Mouse (Mus musculus): Measurements from ENCODE around the gene Tfcp2. TPM values are rescaled to one million over a fixed set of nuclear protein-coding genes. Genes with fewer than 3 reads are reported as not detected.
"Not testable (repeated sequence)": the region's sequence is repeated elsewhere in the genome, so short reads cannot be mapped to it uniquely, and the experiment has no call there.

Tfcp2 gene
- total RNA-seq, 2 experiments from 2014 or later, result 18.5 to 21.7 TPM

DNA sequence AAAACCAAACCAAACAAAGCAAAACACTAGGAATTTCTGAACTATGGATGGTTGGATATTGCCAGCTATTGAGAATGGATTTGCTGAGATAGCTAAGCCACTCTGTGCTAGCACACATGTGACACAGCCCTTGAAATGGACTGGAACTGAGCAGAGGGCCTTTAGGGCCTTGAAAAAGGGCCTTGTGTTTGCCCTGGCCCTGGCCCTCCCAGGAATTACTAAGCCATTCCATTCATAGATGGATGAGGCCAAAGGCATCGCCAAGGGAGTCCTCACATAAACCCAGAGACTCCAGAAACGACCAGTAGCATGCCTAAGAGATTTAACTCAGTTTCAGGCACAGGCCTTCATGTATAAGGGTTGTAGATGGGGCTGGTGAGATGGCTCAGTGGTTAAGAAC is 14.7 kb upstream of the Tfcp2 start:
- ATAC-seq (replicated peaks; ENCODE audit: low FRiP score, low TSS enrichment, poor library complexity, severe bottlenecking), result no peak

DNA sequence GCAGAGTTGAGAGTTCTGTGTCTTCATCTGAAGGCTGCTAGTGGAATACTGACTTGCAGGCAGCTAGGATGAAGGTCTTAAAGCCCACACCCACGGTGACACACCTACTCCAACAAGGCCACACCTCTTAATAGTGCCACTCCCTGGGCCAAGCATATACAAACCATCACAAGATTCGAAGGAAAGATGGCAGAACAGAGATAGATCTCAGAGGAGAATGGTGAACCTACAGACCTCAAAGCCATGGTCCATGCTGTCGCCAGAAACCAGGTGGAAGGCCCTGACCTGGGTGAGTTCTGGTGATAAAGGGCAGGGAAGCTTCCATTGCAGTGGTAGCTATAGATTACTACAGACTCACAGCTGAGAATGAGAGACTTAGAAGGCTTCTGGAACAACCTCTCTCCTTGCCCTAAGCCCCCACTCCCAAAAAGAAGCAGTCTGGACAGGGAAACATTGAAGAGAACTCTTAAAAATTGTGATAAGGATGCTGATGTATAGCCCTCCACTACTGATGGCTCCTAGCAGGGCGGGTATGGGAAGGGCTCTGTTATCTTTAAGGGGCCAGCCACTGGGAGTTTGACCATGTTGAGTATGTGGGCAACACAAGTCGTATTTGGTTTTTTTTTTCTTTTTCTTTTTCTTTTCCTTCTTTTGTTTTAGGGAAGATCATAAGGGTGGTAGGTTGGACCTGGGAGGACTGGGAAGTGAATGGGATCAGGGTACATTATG is 6.1 kb upstream of the Tfcp2 start:
- ATAC-seq (replicated peaks; ENCODE audit: low FRiP score, low TSS enrichment, poor library complexity, severe bottlenecking), result peak; percentile 67

DNA sequence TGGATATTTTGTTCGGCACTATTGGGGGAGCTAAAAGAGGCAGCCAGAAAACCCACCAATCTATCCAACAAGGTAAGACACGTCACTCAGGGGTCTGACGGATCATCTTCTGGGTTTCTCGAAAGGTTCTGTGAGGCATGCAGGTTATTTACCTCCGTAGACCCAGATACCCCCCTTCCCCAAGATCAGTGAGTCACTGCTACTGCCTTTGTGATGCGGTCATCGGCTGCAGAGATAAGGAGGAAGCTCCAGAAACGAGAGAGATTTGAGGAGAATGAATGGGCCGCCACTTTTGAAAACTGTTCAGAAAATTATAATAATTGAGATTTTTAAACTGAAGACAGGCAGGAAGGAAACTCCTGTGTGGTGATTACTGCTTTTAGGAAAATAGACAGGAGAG is 4.6 kb upstream of the Tfcp2 start:
- ATAC-seq (replicated peaks; ENCODE audit: low FRiP score, low TSS enrichment, poor library complexity, severe bottlenecking), result no peak

DNA sequence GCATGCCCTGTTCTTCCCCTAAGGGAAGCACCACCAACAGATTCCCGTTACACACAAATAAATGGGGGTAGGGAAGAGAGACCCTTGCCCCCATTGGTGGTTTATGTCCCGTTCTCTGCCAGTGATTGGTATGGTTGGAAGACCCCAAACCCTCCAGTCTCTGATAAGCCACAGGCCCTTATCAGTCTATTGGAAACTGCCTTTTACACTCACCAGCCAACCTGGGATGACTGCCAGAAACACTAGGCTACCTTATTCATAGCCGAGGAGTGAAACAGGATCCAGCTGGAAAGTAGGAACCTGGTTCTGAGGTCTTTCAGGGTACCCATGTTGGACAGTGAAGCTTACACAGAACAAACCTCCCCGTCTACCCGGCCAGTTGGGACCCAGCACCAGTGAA is 4.2 kb upstream of the Tfcp2 start:
- ATAC-seq (replicated peaks; ENCODE audit: low FRiP score, low TSS enrichment, poor library complexity, severe bottlenecking), result no peak

DNA sequence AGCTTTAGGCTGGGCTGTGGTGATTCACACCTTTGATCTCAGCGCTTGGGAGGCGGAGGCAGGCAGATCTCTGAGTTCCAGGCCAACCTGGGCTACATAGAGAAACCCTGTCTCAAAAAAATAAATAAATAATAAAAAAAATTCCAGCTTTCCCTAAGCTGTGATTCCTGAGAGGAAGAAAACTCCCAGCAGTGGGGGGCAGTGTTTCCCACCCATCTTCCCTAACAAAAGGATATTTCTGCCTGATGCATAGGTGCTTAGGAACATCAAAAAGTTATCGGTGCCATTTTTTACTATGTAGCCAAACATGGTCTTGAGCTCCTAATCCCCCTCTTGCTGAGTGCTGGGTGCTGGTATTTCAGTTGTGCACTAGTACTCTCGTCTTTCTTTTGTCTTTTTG is 1.5 kb downstream of the Tfcp2 start:
- no peak for ATAC-seq (replicated peaks; ENCODE audit: low FRiP score, low TSS enrichment, poor library complexity, severe bottlenecking)

DNA sequence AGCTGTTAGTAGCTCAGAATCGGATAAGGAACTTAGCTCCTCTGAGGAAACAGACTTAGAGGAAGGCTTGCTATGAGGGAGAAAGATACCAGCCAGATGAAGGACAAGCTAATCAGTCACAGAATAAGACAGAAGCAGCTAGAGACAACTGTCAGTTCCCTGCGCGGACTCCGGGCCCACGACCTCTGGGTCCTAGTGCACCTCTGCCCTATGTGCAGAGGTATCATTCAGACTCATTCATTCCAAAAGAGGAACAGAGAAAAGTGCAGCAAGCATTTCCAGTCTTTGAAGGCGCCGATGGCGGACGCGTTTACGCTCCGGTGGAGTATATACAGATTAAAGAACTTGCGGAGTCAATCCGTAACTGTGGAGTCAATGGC is 8.2 kb downstream of the Tfcp2 start:
- not testable (repeated sequence) for ATAC-seq (replicated peaks; ENCODE audit: low FRiP score, low TSS enrichment, poor library complexity, severe bottlenecking)

DNA sequence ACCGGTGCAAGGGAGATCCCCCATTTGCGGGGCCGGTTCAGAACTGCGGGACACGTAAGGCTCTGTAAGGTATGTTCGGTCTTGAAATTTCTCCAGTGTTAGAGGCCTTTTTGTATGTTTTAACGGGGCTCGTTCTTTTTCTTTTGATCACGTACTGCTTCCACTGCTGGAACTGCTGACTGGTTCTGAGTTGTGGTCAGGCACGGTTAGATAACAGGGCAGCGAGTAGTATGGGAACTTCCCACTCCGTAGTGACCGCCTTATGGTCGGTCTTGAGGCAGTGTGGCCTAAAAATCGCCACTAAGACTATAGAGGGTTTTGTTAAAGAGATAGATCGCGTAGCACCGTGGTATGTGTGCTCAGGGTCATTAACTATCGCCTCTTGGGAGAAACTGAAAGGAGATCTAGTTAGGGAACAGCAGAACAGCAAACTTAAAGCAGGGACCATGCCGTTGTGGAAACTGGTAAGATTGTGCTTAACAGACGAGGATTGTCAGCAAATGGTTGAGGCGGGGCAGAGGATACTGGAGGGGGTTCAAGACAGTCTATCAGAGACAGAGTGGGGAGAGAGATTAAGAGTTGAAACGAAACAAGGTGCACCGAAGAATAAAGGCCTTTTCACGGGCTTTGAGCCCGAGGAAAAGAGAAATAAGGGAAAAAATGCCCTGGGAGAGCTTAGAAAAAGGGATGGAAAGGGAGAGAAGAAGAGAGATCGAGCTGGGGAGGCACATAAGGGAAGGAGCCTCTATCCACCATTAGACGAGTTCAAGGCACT is 8.7 kb downstream of the Tfcp2 start:
- ATAC-seq (replicated peaks; ENCODE audit: low FRiP score, low TSS enrichment, poor library complexity, severe bottlenecking), result not testable (repeated sequence)

DNA sequence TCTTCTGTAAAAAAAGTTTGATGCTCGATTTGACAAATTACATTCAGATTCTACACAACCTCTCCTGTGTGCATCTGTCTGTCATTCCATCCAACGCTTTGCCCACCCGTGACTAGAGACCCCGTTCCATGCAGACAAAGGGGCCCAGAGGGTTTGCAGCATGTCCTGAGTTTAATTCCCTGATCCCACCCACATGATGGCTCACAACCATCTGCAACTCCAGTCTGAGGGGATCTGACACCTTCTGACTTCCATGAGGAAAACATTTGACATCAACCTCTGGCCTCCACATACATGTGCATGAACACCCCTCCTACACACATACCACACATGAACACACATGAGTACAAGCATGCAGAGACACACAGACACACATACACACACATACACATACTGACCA is 10.4 kb downstream of the Tfcp2 start:
- no peak for ATAC-seq (replicated peaks; ENCODE audit: low FRiP score, low TSS enrichment, poor library complexity, severe bottlenecking)

DNA sequence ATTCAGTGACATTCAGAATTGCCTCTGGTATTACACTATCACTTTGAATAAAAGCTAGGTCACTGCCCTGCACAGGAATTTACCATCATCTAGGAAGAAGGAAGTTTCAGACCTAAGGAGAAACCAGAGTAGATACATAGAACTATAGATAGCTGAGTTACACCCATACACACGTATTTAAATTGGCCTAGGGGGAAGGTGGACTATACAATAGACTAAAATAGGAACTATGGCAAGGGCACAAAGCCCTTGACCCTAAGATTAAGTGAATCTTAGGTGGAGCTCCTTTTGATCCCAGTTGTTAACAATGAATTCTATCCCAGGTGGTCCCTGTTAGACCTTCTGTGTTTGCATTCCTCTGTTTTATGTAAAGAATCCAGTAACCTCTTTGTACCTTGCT is 10.8 kb downstream of the Tfcp2 start:
- not testable (repeated sequence) for ATAC-seq (replicated peaks; ENCODE audit: low FRiP score, low TSS enrichment, poor library complexity, severe bottlenecking)

DNA sequence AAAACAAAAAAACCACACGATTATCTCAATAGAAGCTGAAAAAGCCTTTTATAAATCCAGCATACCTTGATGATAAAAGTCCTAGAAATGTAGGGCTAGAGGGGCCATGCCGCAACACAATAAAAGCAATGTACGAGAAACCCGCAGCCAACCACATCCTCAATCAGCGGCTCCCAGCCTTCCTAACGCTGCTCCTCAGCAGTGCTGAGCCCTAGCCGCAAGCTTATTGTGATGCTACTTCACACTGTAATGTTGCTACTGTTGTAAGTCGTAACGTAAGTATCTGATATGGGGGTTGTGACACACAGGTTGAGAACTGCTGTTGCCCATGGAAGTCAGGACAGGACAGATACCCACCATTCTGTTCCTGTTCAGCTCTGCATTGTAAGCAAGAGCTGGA is 12.4 kb downstream of the Tfcp2 start:
- ATAC-seq (replicated peaks; ENCODE audit: low FRiP score, low TSS enrichment, poor library complexity, severe bottlenecking), result 0 out of 2 replicates have a peak, but pooled peaks have one; percentile 34

DNA sequence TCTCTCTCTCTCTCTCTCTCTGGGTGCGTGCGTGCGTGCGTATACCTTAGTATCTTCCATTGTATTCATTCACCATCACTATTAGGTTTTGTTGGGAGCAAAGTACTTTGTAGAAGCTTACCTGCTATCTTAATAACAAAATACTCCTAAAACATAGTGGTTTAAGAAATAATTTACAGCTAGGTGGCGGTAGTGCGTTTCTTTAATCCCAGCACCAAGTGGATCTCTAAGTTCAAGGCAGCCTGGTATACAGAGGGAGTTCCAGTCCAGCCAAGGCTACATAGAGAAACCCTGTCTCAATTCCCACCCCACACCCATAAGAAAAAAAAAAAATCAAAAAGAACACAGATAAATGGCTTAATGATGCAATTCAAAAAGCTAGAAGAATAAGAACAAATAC is 13.9 kb downstream of the Tfcp2 start:
- ATAC-seq (replicated peaks; ENCODE audit: low FRiP score, low TSS enrichment, poor library complexity, severe bottlenecking), result peak; percentile 63; the same call in 1 of the 2 replicates

DNA sequence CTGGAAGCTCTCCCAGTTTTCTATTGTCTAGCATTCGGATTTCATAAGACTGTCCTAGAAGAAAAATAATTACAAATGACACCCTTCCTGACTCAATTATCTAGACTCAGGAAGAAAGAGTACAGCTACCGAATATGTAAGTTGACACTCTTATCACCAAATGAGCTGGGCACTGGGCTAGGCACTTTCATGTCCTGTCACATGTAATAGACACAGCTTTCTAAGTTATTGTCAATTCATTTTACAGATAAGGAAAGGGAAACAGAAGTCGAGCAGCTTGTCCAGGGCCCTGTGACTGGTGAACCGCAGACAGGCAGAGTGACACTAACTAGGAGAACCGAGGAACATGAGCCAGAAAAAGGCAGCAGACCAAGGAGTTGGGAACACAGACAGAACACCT is 23.9 kb downstream of the Tfcp2 start:
- ATAC-seq (replicated peaks; ENCODE audit: low FRiP score, low TSS enrichment, poor library complexity, severe bottlenecking), result no peak

DNA sequence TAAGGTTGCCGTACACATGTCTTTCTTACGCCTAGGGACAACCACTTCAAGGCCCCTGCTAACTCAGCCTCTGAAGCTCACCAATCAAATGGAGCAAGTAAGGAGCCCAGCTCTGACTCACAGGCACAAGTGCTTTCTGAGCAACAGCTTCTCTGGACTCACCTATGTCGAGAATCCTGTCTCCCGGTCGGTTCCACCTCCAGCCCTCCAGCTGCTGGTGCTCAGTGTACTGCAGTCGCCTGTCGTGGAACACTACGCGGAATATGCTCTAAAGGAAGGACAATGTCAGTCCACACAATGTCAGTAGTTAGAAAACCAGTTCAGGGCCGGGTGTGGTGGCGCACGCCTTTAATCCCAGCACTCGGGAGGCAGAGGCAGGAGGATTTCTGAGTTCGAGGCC is 26.4 kb downstream of the Tfcp2 start:
- ATAC-seq (replicated peaks; ENCODE audit: low FRiP score, low TSS enrichment, poor library complexity, severe bottlenecking), result no peak

DNA sequence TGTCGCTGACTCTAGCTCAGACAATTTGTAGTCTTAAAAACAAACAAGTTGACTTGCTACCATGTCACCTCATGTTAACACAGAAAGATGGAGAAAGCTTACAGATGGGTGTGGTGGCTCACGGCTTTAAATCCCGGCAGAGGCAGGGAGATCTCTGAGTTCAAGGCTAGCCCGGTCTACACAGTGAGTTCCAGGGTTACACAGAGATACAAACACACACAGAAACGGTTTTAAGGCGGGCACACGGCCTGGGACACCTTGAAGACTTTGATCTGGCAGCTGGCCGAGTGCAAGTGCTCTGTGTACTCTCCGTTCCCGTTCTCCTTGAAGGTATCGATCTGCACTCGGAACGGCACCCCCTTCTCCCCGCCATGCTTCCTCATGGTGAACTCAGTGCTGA is 31.5 kb downstream of the Tfcp2 start:
- ATAC-seq (replicated peaks; ENCODE audit: low FRiP score, low TSS enrichment, poor library complexity, severe bottlenecking), result no peak

DNA sequence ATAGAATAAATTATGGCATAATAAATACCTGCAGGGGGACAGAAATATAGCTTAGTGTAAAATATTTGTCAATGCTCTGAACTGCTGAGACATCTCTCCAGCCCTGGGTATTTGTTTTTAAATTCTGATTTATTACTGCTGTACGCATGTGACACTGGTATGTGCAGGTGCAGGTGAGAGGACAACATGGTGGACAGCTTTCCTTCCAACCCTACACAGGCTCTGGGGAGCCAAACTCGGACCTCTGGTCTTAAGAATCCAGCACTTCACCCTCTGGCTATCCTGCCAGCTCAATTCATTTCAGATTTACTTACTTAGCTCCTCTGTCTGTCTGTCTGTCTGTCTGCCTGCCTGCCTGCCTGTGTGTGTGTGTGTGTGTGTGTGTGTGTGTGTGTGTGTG is 36.7 kb downstream of the Tfcp2 start:
- ATAC-seq (replicated peaks; ENCODE audit: low FRiP score, low TSS enrichment, poor library complexity, severe bottlenecking), result no peak

DNA sequence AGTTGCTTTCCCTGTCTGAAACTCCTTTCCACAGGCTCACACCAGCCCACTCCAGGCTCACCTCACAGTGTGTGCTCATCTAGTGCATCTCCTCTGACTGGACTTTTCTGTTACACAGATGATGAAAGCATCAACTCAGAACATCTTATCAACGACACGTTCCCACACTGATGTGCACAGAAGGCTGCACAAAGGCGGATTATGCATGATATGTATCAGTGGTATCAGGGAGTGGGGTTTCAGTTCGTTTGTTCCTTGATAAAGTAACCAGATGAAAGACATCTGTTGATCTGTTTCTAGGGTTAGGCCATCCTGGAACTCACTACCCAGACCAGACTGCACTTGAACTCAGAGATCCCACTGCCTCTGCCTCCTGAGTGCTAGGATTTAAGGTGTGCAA is 38.4 kb downstream of the Tfcp2 start:
- no peak for ATAC-seq (replicated peaks; ENCODE audit: low FRiP score, low TSS enrichment, poor library complexity, severe bottlenecking)

DNA sequence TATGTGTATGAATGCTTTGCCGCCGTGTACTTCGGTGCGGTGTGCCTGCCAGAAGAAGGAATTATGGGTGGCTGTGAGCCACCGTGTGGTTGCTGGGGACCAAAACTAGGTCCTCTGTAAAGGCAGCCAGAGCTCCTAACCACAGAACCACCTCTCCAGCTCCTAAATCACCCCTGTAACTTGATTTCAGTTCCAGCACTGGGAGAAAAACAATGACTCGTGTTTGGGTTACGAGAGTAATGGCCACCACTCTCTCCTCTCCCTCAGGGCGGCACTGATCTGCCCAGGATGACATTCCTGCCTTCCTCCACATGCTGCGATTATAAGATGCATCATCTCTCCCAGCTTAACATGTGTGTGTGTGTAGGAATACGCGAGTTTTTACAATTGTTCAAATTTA is 41.7 kb downstream of the Tfcp2 start:
- ATAC-seq (replicated peaks; ENCODE audit: low FRiP score, low TSS enrichment, poor library complexity, severe bottlenecking), result no peak

DNA sequence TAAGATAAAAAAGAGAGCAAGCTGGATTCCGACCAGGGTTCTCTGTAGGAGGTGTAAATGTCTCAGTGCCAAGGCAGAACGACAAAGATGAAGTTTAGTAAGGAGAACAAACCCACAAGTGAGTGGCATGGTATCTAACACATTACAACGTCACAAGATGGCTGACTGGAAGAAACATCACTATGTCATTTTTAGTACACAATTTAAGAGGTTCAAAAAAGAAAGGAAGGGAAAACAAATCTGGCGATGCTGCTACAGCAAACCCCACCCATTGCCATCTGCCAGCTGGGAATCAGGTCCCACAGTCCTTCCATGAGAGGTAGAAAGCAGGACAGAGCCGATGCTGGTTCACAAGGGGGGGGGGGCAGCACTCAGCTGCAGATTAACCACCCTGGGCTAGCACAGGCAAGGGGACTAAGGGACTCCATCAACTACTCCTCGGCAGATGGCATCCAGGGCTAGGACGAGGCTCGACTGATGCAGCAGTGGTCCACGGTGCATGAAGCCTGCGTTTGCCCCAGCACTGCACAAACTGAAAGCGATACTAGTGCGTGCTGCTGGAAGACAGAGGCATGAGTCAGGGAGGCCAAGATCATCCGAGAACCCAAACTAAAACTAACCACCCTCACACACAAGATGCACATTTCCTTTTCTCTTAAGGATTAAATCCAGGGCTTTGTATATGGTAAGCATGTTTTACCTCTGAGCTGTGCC is 43.2 kb downstream of the Tfcp2 start:
- no peak for ATAC-seq (replicated peaks; ENCODE audit: low FRiP score, low TSS enrichment, poor library complexity, severe bottlenecking)

DNA sequence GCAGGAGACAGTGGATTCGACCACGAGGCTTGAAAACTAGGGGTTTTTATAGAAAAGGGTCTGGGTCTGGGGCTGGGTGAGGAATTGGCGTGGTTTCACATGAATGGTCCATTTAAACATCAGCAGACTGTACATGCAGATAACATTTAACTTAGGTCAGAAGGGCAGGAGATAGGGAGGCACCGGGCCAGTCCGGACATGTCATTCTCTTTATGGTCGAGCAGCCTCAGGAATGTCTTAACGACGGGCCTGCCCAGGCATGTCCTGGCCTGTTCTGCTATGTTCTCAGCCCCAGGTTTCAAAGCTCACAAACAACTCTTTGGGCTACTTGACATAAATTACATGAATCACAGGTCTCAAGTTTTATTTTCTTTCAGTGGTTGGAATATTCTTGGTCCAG is 52.3 kb downstream of the Tfcp2 start:
- not testable (repeated sequence) for ATAC-seq (replicated peaks; ENCODE audit: low FRiP score, low TSS enrichment, poor library complexity, severe bottlenecking)

DNA sequence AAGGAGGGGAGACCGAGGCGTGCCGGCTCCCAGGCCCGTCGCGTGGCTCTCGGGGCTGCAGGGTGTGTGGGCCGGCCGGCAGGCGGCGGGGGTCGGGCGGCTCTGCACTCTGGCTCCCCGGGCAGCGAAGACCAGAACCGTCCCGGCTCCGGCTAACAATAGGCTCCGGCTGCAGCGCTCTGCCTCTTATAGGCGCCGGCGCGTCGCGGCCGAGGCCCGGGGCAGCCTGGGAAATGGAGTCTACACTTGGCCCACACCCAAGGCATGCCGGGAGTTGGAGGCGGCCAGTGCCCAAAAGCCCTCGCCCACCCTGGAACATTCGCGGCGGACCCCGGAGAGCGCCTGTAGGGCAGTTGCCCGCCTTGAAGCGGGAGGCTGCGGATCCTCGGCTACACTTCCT is 56.7 kb downstream of the Tfcp2 start, which contains the start of gene Csrnp2:
Gene Csrnp2, minus strand, starts transcription at position 387 of the 400 bp plus-strand sequence.
- peak; percentile 91 for ATAC-seq (replicated peaks; ENCODE audit: low FRiP score, low TSS enrichment, poor library complexity, severe bottlenecking)
